Mouse (Mus musculus) cortical plate, adult 2 months (tissue): Measurements from ENCODE around the gene Itk.

Experiments used
- CTCF ChIP-seq: fragments of 200-500 bp; IDR thresholded peaks from 2 replicates; pipeline ENCODE4 v1.5.1; 2011; ENCODE audit warnings: mild to moderate bottlenecking, control low read depth, low read length; ENCODE audit not compliant: insufficient read depth; ENCODE audit errors: extremely low read depth
- POLR2A ChIP-seq: fragments of 200-500 bp; IDR thresholded peaks from 2 replicates; pipeline ENCODE4 v1.6.1; 2011; ENCODE audit warnings: mild to moderate bottlenecking, low read length, control low read depth; ENCODE audit not compliant: insufficient read depth; ENCODE audit errors: extremely low read depth

DNA sequence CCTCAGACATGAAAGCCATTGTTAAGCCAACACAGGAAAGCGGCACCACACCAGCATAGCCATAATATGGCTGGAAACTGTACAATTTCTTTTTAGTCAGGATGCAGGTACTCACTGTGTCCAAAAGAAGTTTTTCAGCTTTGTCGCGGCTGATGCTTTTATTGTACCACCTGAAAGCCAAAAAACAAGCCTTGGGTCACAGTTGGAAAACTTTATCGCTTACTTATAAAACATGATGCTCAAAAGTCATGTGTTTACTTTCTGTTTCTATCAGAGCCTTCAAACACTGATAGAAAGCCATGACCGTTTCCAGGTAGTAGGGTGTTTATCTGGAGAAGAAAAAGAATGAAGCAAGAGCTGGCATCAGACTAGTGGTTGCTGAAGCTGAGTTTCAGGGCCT is 41.6 kb downstream of the Itk start:
- no peak for TF ChIP-seq POLR2A
- TF ChIP-seq CTCF: no peak
